Mouse (Mus musculus): Measurements from ENCODE around the gene Pdk2.
A peak's percentile ranks its signal among the peaks of the same experiment; 100 is the strongest.

Pdk2 gene

DNA sequence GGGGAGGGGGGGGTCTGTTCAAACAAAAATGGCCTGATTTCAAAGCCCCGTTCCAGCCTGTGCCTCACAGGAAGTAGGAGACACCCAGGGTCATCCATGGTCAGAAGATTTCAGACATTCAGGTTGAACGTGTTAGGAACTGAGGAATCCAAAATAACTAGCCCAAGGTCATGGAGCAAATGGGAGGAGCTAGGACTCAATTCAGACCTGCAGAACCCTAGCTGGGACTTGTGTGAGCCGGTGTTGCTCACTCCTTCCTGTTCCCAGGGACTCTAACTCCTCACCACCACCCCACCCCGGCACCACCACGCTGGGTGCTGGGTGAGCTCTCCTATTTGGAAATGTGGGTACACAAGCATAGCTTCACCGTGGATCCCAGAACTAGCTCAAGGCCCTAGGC lies 53.8 kb downstream of the Pdk2 start:
- DNase-seq (ENCODE audit: low spot score), result no peak

DNA sequence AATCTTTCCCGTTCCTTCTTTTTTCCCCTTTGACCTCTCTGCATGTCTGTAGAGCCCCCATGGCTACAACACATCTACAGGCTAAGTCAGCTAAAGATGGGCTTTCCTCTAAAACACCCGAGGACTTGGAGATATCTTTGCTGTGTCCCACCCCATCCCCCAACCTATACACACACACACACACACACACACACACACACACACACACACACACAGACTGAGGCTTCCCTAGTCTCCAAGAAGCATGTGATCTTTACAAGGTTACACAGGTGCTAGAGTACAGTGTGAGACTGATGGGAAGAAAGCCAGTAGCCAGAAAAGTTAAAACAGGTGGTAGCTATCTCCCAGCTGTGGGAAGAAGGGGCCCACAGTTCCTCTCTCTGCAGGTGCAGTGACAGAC lies 54.7 kb downstream of the Pdk2 start:
- no peak for DNase-seq (ENCODE audit: low spot score)

DNA sequence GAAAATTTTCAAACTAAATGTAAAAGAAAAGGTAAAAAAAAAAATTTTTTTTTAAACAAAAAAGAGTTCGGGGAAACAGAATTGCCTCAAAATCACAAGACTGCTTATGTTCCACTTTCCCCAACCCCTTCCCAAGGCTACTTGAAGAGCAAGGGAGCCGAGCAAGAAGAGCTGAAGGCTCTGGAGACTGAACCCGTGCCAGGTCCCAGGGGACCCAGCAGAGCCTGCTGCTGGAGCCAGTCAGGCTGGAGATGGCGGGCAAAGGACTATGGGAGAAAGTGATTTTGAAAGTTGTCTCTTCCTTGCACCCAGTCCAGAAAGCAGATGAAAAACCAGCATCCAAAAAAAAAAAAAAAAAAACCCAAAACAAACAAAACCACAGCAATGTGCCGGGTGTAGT lies 55.3 kb downstream of the Pdk2 start:
- no peak for DNase-seq (ENCODE audit: low spot score)

DNA sequence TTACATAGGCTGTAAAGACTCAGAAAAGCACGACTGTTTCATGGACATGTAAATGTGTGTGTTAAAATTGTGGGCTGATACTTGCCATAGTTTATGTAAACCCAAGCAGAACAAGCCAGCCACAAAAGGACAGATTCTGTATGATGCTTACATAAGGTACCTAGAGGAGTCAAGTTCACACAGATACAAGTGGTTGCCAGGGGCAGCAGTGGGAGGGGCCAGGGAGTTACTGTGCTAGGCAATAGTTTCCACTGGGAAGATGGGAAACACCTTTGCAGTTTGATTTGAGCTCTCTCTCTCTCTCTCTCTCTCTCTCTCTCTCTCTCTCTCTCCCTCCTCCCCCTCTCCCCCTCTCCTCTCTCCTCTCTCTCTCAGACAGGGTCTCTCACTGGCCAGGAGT lies 56.0 kb downstream of the Pdk2 start:
- DNase-seq (ENCODE audit: low spot score), result no peak

DNA sequence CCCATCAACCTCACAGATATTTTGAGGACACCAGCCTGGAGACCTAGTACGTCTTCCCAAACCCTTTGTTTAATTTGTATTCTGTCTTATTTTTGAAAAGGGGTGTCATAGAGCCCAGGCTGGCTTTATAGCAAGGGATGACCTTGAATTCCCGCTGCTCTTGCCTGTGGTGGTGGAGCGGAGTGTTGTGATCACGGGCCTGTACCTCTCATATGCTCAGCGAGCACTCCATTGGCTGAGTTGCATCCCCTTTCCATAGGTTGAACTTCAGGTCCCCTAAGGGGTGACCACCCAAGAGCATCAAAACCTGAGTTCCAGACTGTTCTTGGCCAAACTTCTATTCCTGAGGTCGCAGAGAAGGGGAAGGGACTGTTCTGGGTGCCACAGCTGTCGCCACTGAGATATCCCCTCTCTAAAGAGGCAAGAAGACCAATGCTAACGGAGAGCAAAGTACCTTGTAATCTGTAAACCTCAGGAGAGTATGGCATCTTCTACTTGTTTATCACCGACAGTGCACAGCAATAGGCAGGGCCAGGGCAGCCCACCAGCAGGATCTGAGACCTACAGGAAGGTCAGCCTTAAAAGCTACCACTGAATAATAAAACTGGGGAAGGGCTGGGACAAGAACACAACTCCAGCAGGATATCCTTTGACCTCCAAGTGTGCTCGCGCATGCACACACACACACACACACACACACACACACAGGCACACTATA lies 61.5 kb downstream of the Pdk2 start:
- DNase-seq (ENCODE audit: low spot score), result no peak

DNA sequence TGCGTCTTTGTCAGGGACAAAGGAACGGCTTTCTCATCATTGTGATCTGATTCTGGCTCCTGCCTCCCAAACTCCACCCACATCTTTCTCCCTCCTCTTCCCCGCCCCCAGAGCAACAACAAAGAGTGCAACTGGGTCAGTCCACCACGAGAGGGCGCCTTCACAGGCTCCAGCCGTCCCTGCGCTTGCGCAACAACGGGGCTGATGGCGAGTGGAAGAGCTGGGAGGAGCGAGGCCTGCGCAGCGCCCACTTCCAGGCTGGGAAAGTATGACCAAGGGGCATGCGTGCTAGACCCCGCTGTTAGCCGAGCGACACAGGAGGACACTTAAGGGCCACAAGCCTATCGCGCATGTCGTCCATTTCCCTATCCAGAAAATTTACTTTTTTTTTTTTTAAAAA lies 62.2 kb downstream of the Pdk2 start:
- peak; percentile 86 for DNase-seq (ENCODE audit: low spot score)

DNA sequence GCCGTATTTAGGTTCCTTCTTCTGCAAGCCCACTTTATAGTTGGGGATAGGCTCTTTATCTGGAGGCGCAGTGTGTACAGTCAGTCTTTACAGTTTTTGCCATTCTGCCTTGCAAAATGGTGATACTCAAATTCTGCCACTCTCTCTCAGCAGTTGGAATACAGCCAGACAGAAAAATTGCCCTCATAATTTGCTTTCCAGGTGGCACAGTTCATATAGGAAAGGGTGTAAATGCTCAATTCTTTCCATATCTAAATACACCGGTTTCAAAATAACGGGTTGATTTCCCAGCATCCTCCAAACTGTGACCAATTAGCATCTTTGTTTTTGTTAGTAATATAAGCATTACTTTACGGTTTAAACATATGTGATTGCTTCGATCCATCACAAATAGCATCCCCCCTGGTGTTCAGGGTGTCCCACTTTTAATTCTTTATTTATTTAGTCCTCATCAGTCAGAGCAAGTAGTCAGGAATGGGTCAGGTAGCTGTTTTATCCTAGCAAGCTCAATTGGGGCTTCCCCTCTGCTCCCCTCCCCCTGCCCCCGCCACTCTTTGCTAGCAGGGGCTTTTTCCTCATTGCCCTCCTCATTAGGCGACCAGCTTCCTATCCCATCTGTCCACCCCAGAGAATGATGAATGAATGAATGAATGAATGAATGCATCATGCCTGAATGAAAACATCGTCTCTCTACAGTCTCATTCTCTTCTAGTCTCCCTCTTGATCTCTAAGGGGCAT lies 62.8 kb downstream of the Pdk2 start:
- DNase-seq (ENCODE audit: low spot score), result no peak

All from urinary bladder, postnatal 10 days (tissue).